Mouse (Mus musculus) stomach, postnatal 0 days (tissue): ENCODE data around the gene Tjap1. TPM values are rescaled to one million over a fixed set of nuclear protein-coding genes. Genes with fewer than 3 reads are reported as not detected.

ENCODE experiments used
- ATAC-seq: fragments of 200-750 bp; cut with Nextera tagmentation; 2 replicates; pipeline ENCODE4 v1.8.0; 2017; ENCODE audit not compliant: low FRiP score, low TSS enrichment
- DNase-seq: peaks from one replicate; pipeline ENCODE4 v3.0.0-alpha.2; 2016; ENCODE audit warnings: low spot score
- H3K27ac ChIP-seq: fragments of 300-500 bp; sonication (generic); replicated peaks from 2 replicates; pipeline ENCODE4 v1.5.1; 2014; ENCODE audit warnings: mild to moderate bottlenecking, control low read depth
- H3K27me3 ChIP-seq: fragments of 300-500 bp; sonication (generic); 2 replicates; pipeline ENCODE4 v1.6.1; 2014; ENCODE audit warnings: low read length; ENCODE audit not compliant: control insufficient read depth, insufficient read depth
- H3K36me3 ChIP-seq: fragments of 300-500 bp; sonication (generic); 2 replicates; pipeline ENCODE4 v1.6.1; 2014; ENCODE audit warnings: low read length, mixed read lengths; ENCODE audit not compliant: control insufficient read depth, insufficient read depth
- H3K4me1 ChIP-seq: fragments of 300-500 bp; sonication (generic); replicated peaks from 2 replicates; pipeline ENCODE4 v1.6.1; 2014; ENCODE audit warnings: antibody characterized with exemption; ENCODE audit not compliant: control insufficient read depth, insufficient read depth
- H3K4me2 ChIP-seq: fragments of 300-500 bp; sonication (generic); replicated peaks from 2 replicates; pipeline ENCODE4 v1.6.1; 2014; ENCODE audit warnings: low read depth, mild to moderate bottlenecking, control low read depth, moderate library complexity
- H3K4me3 ChIP-seq: fragments of 300-500 bp; sonication (generic); 2 replicates; pipeline ENCODE4 v1.5.1; 2014; ENCODE audit warnings: low read depth, low read length, control low read depth
- H3K9ac ChIP-seq: fragments of 300-500 bp; sonication (generic); 2 replicates; pipeline ENCODE4 v1.6.1; 2014; ENCODE audit warnings: mild to moderate bottlenecking, low read length, control low read depth, mixed read lengths
- H3K9me3 ChIP-seq: fragments of 300-500 bp; sonication (generic); 2 replicates; pipeline ENCODE4 v1.6.1; 2016; ENCODE audit warnings: low read length; ENCODE audit not compliant: control insufficient read depth
- CTCF ChIP-seq: IDR thresholded peaks from 2 replicates; pipeline ENCODE4 v1.5.1; 2016; ENCODE audit warnings: antibody characterized with exemption, low read depth, mild to moderate bottlenecking, moderate library complexity
- EP300 ChIP-seq: optimal IDR thresholded peaks from 2 replicates; pipeline ENCODE3; 2016; ENCODE audit warnings: antibody characterized with exemption
- WGBS: fragments of 180-500 bp; shearing (Covaris S2); extraction: QIAGEN DNeasy Blood & Tissue Kit; methylation state at CpG from one replicate; pipeline ENCODE4 v1.1.7; 2014; 5-methylcytosine and 5-hydroxymethylcytosine counted together
- polyA plus RNA-seq: library from polyadenylated mRNA; unstranded; fragments of >200 nt; fragmentation: Nextera tagmentation; extraction: Ambion mirVana; gene quantifications from 2 replicates; pipeline ENCODE4 v1.2.1, GENCODE M21; 2015

The Tjap1 gene
- polyA plus RNA-seq, 1 experiment from 2014 or later = 13.5 TPM

DNA sequence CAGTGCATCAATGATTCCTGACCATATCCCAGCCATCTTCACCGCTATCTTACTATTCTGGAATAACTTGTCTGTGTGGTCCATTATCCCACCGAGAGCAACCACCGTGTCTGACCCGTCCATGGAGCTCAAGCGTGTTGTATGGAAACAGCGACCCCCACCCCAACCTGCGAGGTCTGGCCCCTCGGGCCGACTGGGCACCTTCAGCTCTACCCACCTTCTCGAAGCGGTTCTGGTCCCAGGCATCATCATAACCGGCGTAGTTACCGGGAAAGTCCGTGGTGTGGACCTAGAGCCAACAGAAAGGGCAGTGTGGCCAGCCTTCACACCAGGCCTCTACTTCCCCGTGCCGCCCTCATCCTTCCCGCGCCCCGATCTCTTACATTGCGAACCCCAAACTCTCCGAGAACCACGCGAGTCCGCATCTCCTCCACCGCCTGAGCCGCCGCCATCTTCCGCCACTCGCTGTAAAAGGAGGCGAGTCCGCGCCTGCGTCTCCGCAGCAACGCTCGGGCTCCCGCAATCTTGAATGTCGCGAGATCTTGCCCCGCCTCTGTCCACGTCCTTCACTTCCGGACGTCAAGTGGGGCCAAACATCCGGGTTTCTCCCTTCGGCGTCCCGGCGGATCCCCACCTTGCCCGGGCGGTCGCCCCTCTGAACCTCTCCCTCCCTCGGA, 35.2 kb downstream of the Tjap1 start, which contains the start of the genes Polr1c and Yipf3:
Polr1c (minus strand) TSS at position 543 of the 677 bp plus-strand sequence.
Yipf3 (plus strand) TSS at position 569 of the 677 bp plus-strand sequence.
- no peaks in the 10 kb centered on the region for H3K9me3 ChIP-seq
- peak; percentile 98 for DNase-seq
- no peaks in the 10 kb centered on the region for H3K27me3 ChIP-seq
- peak within 1 kb of the TSS; percentile 97 for H3K9ac ChIP-seq
- peaks cover 33% of the 10 kb centered on the region for H3K36me3 ChIP-seq
- ATAC-seq = peak; percentile 90
- H3K27ac ChIP-seq = peak within 1 kb of the TSS; percentile 93
- peaks cover 9% of the 10 kb centered on the region; the same call in 1 of the 2 replicates for H3K4me1 ChIP-seq
- H3K4me3 ChIP-seq = peak within 1 kb of the TSS; percentile 92
- H3K4me2 ChIP-seq = peak within 1 kb of the TSS; percentile 83
- no peak for TF ChIP-seq CTCF
- peak; percentile 97 for TF ChIP-seq EP300
- WGBS = under 1% methylated on average over 53 of the region's 53 CpGs

- H3K9me3 ChIP-seq = no peaks in the 10 kb centered on the region
- no peak overlapping the region for H3K4me3 ChIP-seq
- peaks cover 35% of the 10 kb centered on the region; the same call in 1 of the 2 replicates for H3K36me3 ChIP-seq
- TF ChIP-seq CTCF (no peak), EP300 (no peak)
- DNase-seq (no peak), ATAC-seq (no peak)
- H3K9ac ChIP-seq = no peak overlapping the region
- 0 out of 2 replicates have a peak overlapping the region, but pooled peaks have one; percentile 83 for H3K27ac ChIP-seq
- WGBS = 59% methylated on average over 10 of the region's 10 CpGs
- H3K27me3 ChIP-seq = no peaks in the 10 kb centered on the region
- peaks cover 9% of the 10 kb centered on the region; the same call in 1 of the 2 replicates for H3K4me1 ChIP-seq
- H3K4me2 ChIP-seq = no peak overlapping the region
Observed at GRCm38 (mm10) chr17:46244579-46244978, 38.2 kb downstream of the Tjap1 start.

GRCm38 (mm10) chr17:46243624-46244023, 39.2 kb downstream of the Tjap1 start:
- H3K27me3 ChIP-seq = no peaks in the 10 kb centered on the region
- no peak for TF ChIP-seq EP300
- TF ChIP-seq CTCF = no peak
- no peak for DNase-seq

DNA sequence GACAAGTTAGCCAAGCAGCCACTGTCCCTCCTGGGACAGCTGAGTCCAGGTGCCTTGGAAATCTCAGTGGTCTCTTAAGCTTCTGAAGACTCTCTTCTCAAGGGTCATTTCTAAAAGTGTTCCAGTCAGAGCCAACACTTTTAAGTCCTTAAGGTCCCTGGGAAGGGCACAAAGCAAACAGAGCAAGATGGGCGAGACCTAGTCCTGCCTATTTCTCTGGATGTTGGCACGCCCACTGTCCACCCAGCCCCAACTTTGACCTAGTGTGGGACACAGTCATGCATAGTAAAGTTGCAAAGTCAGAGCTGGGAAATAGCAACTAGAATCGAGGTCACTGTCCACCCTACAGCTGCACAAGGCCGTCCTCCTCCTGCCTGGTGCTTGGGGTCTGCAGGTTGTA, 39.8 kb downstream of the Tjap1 start:
- peaks cover 40% of the 10 kb centered on the region; the same call in 1 of the 2 replicates for H3K36me3 ChIP-seq
- no peaks in the 10 kb centered on the region for H3K27me3 ChIP-seq
- H3K9me3 ChIP-seq = no peaks in the 10 kb centered on the region
- H3K4me1 ChIP-seq = peaks cover 5% of the 10 kb centered on the region; the same call in 1 of the 2 replicates
- TF ChIP-seq EP300 (no peak), CTCF (no peak)
- H3K27ac ChIP-seq = peak overlapping the region; percentile 83
- ATAC-seq (peak; percentile 73), DNase-seq (peak; percentile 83)
- no peak overlapping the region for H3K9ac ChIP-seq
- no peak overlapping the region for H3K4me2 ChIP-seq
- no peak overlapping the region for H3K4me3 ChIP-seq
- WGBS = 65% methylated on average over 4 of the region's 4 CpGs

More at GRCm38 (mm10) chr17:46243624-46244023, 39.2 kb downstream of the Tjap1 start:
- 59% methylated on average over 2 of the region's 2 CpGs for WGBS
- H3K4me2 ChIP-seq = no peak overlapping the region
- peaks cover 5% of the 10 kb centered on the region; the same call in 1 of the 2 replicates for H3K4me1 ChIP-seq
- H3K4me3 ChIP-seq = no peak overlapping the region
- peaks cover 36% of the 10 kb centered on the region; the same call in 1 of the 2 replicates for H3K36me3 ChIP-seq
- H3K9ac ChIP-seq = no peak overlapping the region
- ATAC-seq = no peak
- no peaks in the 10 kb centered on the region for H3K9me3 ChIP-seq
- H3K27ac ChIP-seq = peak overlapping the region; percentile 83

- ATAC-seq (no peak), DNase-seq (no peak)
- peaks cover 43% of the 10 kb centered on the region; the same call in 1 of the 2 replicates for H3K36me3 ChIP-seq
Observed at GRCm38 (mm10) chr17:46242274-46242673, 40.6 kb downstream of the Tjap1 start.

GRCm38 (mm10) chr17:46241471-46241870, 41.4 kb downstream of the Tjap1 start:
- Histone ChIP-seq H3K27me3 (no peaks in the 10 kb centered on the region), H3K4me3 (no peak overlapping the region), H3K9ac (no peak overlapping the region), H3K36me3 (peaks cover 44% of the 10 kb centered on the region; the same call in 1 of the 2 replicates), H3K27ac (0 out of 2 replicates have a peak overlapping the region, but pooled peaks have one; percentile 25), H3K9me3 (no peaks in the 10 kb centered on the region), H3K4me1 (no peaks in the 10 kb centered on the region), H3K4me2 (no peak overlapping the region)
- no peak for TF ChIP-seq CTCF
- TF ChIP-seq EP300 = no peak
- ATAC-seq (peak; percentile 22; the same call in 1 of the 2 replicates), DNase-seq (no peak)
- 58% methylated on average over 11 of the region's 11 CpGs for WGBS

More at GRCm38 (mm10) chr17:46242274-46242673, 40.6 kb downstream of the Tjap1 start:
- no peak overlapping the region for H3K4me3 ChIP-seq
- H3K27me3 ChIP-seq = no peaks in the 10 kb centered on the region
- no peak overlapping the region for H3K4me2 ChIP-seq
- H3K4me1 ChIP-seq = peaks cover 5% of the 10 kb centered on the region; the same call in 1 of the 2 replicates
- 87% methylated on average over 13 of the region's 13 CpGs for WGBS
- no peak overlapping the region for H3K9ac ChIP-seq
- TF ChIP-seq EP300 (no peak), CTCF (no peak)
- H3K27ac ChIP-seq = peak overlapping the region; percentile 83
- no peaks in the 10 kb centered on the region for H3K9me3 ChIP-seq
